In the genomic region with DNA sequence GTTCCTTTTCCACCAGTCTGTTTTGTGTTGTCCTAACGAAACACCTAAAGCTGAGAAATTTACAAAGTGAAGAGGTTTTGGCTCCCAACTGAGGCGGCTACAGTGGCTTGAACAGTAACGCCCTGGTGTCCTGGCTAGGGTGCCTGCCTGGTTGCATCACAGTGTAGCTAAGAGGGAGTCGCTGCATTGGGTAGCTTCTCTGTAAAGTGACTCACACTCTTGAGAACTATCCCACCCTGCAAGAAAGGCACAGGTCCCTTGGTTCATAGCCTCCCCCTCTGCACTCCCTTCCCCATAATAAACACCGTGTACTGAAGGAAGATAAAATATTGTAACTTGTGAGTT, we compare ENCODE assay signal across 11 mouse cellular contexts. TPM values are rescaled to one million over a fixed set of nuclear protein-coding genes. Genes with fewer than 3 reads are reported as not detected.
DNase-seq lines count a peak whose midpoint lies in the region; ATAC-seq and TF ChIP-seq lines count a peak whose summit lies in the region.
"Had no signal": no experiment of that assay in that cellular context is flagged by ENCODE, and none has a peak within 500 bp of the region (broad histone marks: within the 10 kb centered on the region; RNA-seq: fewer than 3 reads in every experiment).

No protein-coding gene starts in this region.

- no peak overlapping the region for H3K9ac ChIP-seq in forebrain, embryonic 12.5 days
- H3K9ac ChIP-seq in forebrain, embryonic 11.5 days (ENCODE audit: low read length): no peak overlapping the region
- H3K9ac ChIP-seq in intestine, embryonic 15.5 days: no peak overlapping the region
- H3K9ac ChIP-seq: hindbrain, embryonic 14.5 days had no signal

- H3K4me2 ChIP-seq in forebrain, embryonic 12.5 days: no peak overlapping the region
- no peak overlapping the region for H3K4me2 ChIP-seq in forebrain, embryonic 11.5 days (ENCODE audit: low read depth, low read length, severe bottlenecking)
- no peak overlapping the region for H3K4me2 ChIP-seq in intestine, embryonic 15.5 days (replicated peaks)
- H3K4me2 ChIP-seq: hindbrain, embryonic 14.5 days had no signal

- TF ChIP-seq POLR2A in lung, adult 2 months (IDR thresholded peaks at IDR 0.05; ENCODE audit: borderline replicate concordance, extremely low read depth, low read depth, low read length): no peak

- TF ChIP-seq CTCF in lung, adult 2 months (IDR thresholded peaks at IDR 0.05; ENCODE audit: insufficient read depth, low read length): no peak

- no peak for DNase-seq in forebrain, embryonic 11.5 days (ENCODE audit: low spot score)
- peak; percentile 54 to 69 for DNase-seq in lung, adult 18-20 months
- DNase-seq in lung, adult 2 months: no peak
- peak; percentile 42 for DNase-seq in skeletal muscle tissue, adult 2 months (ENCODE audit: low read depth, low spot score)
- no peak for DNase-seq in left cerebral cortex, adult 8-10 months (ENCODE audit: low spot score in 2 of 2)

- 84% methylated on average over 5 of the region's 5 CpGs for WGBS in forebrain, embryonic 12.5 days
- WGBS in forebrain, embryonic 11.5 days: 88% methylated on average over 5 of the region's 5 CpGs
- 64% methylated on average over 5 of the region's 5 CpGs for WGBS in lung, adult 2 months
- 71% methylated on average over 5 of the region's 5 CpGs for WGBS in intestine, embryonic 15.5 days

- 0 out of 2 replicates have a peak, but pooled peaks cover 2% of the 10 kb centered on the region for H3K36me3 ChIP-seq in forebrain, embryonic 12.5 days (replicated peaks)
- no peaks in the 10 kb centered on the region for H3K36me3 ChIP-seq in forebrain, embryonic 11.5 days (ENCODE audit: control insufficient read depth, insufficient read depth, low read length)
- no peaks in the 10 kb centered on the region for H3K36me3 ChIP-seq in intestine, embryonic 15.5 days

- peaks cover 56% of the 10 kb centered on the region for H3K4me1 ChIP-seq in forebrain, embryonic 12.5 days
- H3K4me1 ChIP-seq in forebrain, embryonic 11.5 days (replicated peaks; ENCODE audit: control insufficient read depth, insufficient read depth, low read length): peaks cover 35% of the 10 kb centered on the region
- H3K4me1 ChIP-seq in lung, adult 2 months (ENCODE audit: control insufficient read depth, insufficient read depth, low read length): peaks cover 24% of the 10 kb centered on the region
- peaks cover 27% of the 10 kb centered on the region for H3K4me1 ChIP-seq in intestine, embryonic 15.5 days (replicated peaks)

- peak overlapping the region; percentile 94; the same call in 1 of the 2 replicates for H3K27ac ChIP-seq in forebrain, embryonic 12.5 days
- no peak overlapping the region for H3K27ac ChIP-seq in forebrain, embryonic 11.5 days (ENCODE audit: low read depth, low read length)
- H3K27ac ChIP-seq in intestine, embryonic 15.5 days: 0 out of 2 replicates have a peak overlapping the region, but pooled peaks have one; percentile 62

- H3K27me3 ChIP-seq in forebrain, embryonic 12.5 days: no peaks in the 10 kb centered on the region
- H3K27me3 ChIP-seq in forebrain, embryonic 11.5 days (ENCODE audit: control insufficient read depth, insufficient read depth, low read length): no peaks in the 10 kb centered on the region
- H3K27me3 ChIP-seq in intestine, embryonic 15.5 days (replicated peaks): no peaks in the 10 kb centered on the region
- H3K27me3 ChIP-seq: megakaryocyte, embryonic 14.5 days had no signal

- no peak for ATAC-seq in forebrain, embryonic 12.5 days (ENCODE audit: low FRiP score)
- no peak for ATAC-seq in forebrain, embryonic 11.5 days (replicated peaks; ENCODE audit: low FRiP score)
- ATAC-seq in intestine, embryonic 15.5 days: 0 out of 2 replicates have a peak, but pooled peaks have one; percentile 22
- no peak for ATAC-seq in inflammation-experienced regulatory T-cells, adult 6 months

- no peak overlapping the region for H3K4me3 ChIP-seq in forebrain, embryonic 12.5 days (replicated peaks)
- no peak overlapping the region for H3K4me3 ChIP-seq in forebrain, embryonic 11.5 days (ENCODE audit: low read depth, low read length)
- H3K4me3 ChIP-seq in lung, adult 2 months (replicated peaks; ENCODE audit: extremely low read depth, low read depth, low read length): no peak overlapping the region
- no peak overlapping the region for H3K4me3 ChIP-seq in intestine, embryonic 15.5 days (replicated peaks)
- H3K4me3 ChIP-seq: megakaryocyte, embryonic 14.5 days had no signal

- H3K9me3 ChIP-seq in forebrain, embryonic 12.5 days: no peaks in the 10 kb centered on the region
- H3K9me3 ChIP-seq in forebrain, embryonic 11.5 days (ENCODE audit: control insufficient read depth, low read length): no peaks in the 10 kb centered on the region
- no peaks in the 10 kb centered on the region for H3K9me3 ChIP-seq in intestine, embryonic 15.5 days
- H3K9me3 ChIP-seq: megakaryocyte, embryonic 14.5 days had no signal

RNA-seq across cellular contexts. Expression of a gene that starts 58.3 kb away (rescaled TPM):
- polyA plus RNA-seq in forebrain, embryonic 12.5 days (2016; fragmentation: Nextera tagmentation; extraction: Ambion mirVana): 0.18 and 0.36 TPM in 2 replicates
- 0.05 and 0.09 TPM in 2 replicates for polyA plus RNA-seq in forebrain, embryonic 11.5 days (2014; fragmentation: Nextera tagmentation; extraction: Ambion mirVana)
- polyA plus RNA-seq in lung, adult 2 months (2012; rRNA removed): 0.07 and 0.11 TPM in 2 replicates
- 0.06 and 0.16 TPM in 2 replicates for polyA plus RNA-seq in intestine, embryonic 15.5 days (2015; fragmentation: Nextera tagmentation; extraction: Ambion mirVana)
- not detected for polyA plus RNA-seq in inflammation-experienced regulatory T-cells, adult 6 months (2017; shearing (Covaris generic))
- 1 to 10 TPM; 1.9 to 3.2 (median 2.9) TPM for total RNA-seq in left cerebral cortex, adult 8-10 months (2022)
- polyA plus RNA-seq: C2C12 had no signal

Comparison
In these comparisons a context has a peak if more than half of its experiments do, and no peak if none do; other contexts are left out.
1. DNase-seq: peak in lung, adult 18-20 months (2 of 2) and skeletal muscle tissue, adult 2 months (single experiment); none in forebrain, embryonic 11.5 days (single experiment), lung, adult 2 months (single experiment) and left cerebral cortex, adult 8-10 months (0 of 2).